Mouse (Mus musculus) liver, adult 2 months (tissue): ENCODE results near the gene Smad1.

Experiments used
- CTCF ChIP-seq: fragments of 200-500 bp; IDR thresholded peaks from 2 replicates; pipeline ENCODE4 v1.5.1; 2011; ENCODE audit warnings: low read depth, low read length, control low read depth
- POLR2A ChIP-seq: fragments of 200-500 bp; IDR thresholded peaks from 2 replicates; pipeline ENCODE4 v1.6.1; 2011; ENCODE audit warnings: low read length, control low read depth; ENCODE audit not compliant: insufficient read depth; ENCODE audit errors: extremely low read depth

GRCm38 (mm10) chr8:79369163-79369562 lies 30.2 kb downstream of the Smad1 start:
- TF ChIP-seq POLR2A: no peak
- no peak for TF ChIP-seq CTCF
